Mouse (Mus musculus): ENCODE measurements around the gene Calhm3. TPM values are rescaled to one million over a fixed set of nuclear protein-coding genes. Genes with fewer than 3 reads are reported as not detected.

Gene Calhm3
- not detected in 4 replicates for total RNA-seq (2023; ENCODE audit: inconsistent age)

DNA sequence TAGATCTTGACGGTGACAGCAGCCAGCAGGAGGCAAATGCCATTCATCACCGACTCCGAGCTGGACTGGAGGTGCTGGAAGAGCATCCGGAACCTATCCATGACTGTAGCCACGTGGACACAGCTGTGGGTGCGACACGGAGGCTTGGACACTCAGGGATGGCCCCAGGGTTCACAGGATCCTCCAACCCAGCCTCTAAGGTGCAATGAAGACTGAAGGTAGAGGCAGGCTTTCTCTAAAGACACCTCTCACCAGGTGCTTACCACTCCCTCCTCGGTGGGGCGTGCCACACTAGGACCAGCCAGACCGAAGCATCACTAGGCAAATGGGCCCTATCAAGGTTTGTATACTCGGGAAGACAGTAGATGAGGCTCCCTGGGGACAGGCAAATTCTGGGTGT, at the start of gene Calhm3:
Gene Calhm3 (minus strand): TSS at position 101 of the 400 bp plus-strand sequence.

DNA sequence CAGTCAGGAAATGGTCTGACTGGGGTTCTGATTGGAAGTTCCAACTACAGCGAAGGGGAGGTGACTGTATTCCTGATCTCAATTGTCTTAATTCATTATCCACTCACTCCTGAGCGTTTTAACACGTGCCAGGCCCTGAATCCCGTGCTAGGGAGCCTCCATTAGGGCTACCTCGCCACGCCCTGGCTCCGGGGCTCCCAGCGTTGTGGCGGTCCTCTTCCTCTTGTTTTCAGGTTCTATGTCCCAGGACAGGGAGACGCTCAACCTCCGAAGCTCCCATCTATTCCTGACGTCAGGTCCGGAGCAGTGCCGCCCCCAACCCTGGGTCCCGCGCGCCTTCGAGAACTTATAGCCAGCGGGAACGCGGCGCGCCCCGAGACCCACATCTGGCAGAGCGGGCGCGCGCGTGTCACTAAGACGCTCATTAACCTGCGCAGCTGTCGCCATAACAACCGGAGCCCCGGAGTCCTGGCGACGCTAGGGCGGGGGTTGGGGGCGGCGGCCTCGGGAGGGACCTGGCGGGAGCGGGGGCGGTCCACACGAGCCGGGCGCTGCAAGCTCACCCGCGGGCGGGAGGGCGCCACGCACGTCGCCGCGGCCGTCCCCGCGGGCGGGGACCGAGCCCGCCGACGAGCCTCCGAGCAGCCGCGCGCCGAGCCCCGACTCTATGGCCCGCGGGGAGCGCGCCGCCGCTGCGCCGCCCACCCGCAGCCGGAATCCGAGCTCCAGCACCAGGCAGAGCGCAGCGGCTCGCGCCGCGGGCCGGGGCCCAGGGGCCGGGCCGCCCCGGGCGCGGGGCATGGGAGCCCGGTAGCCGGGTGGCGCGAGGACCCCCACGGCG, 21.1 kb upstream of the Calhm3 start, which contains the start of gene Neurl1a:
Gene Neurl1a (plus strand): TSS at position 390 of the 841 bp plus-strand sequence.

DNA sequence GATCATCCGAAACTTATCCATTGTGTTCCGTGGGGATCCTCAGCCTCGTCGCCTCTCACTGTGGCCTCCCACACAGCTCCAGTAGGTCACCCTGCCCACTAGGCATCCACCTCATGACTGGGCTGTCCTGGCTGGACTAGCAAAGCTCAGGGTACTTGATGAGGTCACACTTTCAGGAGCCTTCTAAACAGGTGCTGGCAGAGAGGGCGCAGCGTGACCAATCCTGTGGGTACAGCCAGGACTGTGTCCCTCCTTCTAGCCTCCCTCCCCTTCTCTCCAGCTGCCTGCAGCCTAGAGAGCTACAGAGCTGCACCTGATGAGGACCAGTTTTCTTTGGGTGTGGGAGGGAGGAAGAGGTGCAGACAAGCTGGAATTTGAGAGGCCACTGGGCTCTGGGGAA, 13.4 kb downstream of the Calhm3 start, which contains the start of gene Calhm1:
Gene Calhm1 (minus strand): TSS at position 101 of the 400 bp plus-strand sequence.

DNA sequence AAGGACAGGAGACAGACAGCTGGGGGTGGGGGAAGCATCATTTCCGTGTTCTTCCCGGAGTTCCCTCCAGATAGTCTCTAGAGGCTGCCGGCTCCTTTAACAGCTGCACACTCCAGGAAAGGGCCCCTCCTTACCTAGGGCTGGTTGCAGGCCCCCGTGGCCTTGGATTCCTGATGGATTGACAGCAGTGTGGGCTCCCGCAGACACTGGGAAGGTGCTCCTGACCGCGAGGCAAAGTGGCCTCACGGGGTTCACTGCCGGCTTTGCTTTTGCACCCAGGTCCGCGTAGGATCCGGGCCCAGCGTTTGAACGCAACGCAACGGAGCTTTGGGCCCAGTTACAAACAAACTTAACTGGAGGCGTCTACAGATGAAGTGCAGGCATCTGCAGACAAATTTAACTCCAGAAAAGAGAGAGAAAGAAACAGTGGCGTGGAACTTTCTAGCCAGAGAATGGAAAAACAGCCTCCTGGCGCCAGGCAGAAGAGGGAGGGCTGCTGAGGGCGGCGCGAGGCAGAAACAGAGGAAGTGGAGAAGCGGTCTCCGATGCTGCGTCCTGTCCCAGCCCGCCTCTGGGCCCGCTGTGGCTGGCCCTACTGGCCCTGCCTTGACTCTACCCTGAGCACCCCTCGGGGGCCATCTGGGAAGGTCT, 19.7 kb downstream of the Calhm3 start, which contains the start of gene Calhm2:
Gene Calhm2 (minus strand): TSS at position 524 of the 651 bp plus-strand sequence.

Other genes with a start within 250 kb of the Calhm3 start
- not detected in 4 replicates for gene Ina, start 143.1 kb downstream of the Calhm3 start, total RNA-seq (2023; ENCODE audit: inconsistent age)
- 73.6 to 97.4 TPM (median 91.6 TPM) in 4 replicates for gene Nt5c2, start 142.6 kb downstream of the Calhm3 start, total RNA-seq (2023; ENCODE audit: inconsistent age)
- gene Pcgf6, start 106.9 kb downstream of the Calhm3 start, total RNA-seq (2023; ENCODE audit: inconsistent age): 18.7 to 21.1 TPM (median 20.3 TPM) in 4 replicates
- 11.6 to 14.8 TPM (median 12.3 TPM) in 4 replicates for gene Taf5, start 90.0 kb downstream of the Calhm3 start, total RNA-seq (2023; ENCODE audit: inconsistent age)
- gene Usmg5, start 67.1 kb downstream of the Calhm3 start, total RNA-seq (2023; ENCODE audit: inconsistent age): 173 to 227 TPM (median 200 TPM) in 4 replicates
- gene Pdcd11, start 67.0 kb downstream of the Calhm3 start, total RNA-seq (2023; ENCODE audit: inconsistent age): 46.5 to 50.8 TPM (median 47.7 TPM) in 4 replicates
- 47.0 to 51.4 TPM (median 49.1 TPM) in 4 replicates for gene Calhm2, start 19.5 kb downstream of the Calhm3 start, total RNA-seq (2023; ENCODE audit: inconsistent age)
- gene Calhm1, start 13.5 kb downstream of the Calhm3 start, total RNA-seq (2023; ENCODE audit: inconsistent age): 0.45 TPM in 1 of 4 replicates, not detected in the others
- not detected in 4 replicates for gene Neurl1a, start 21.1 kb upstream of the Calhm3 start, total RNA-seq (2023; ENCODE audit: inconsistent age)

Data from B cell, adult (primary cell).